Comparison of ENCODE assay signal across 9 mouse cellular contexts in genomic region chr2:168169800-168170113, GRCm38 (mm10). TPM values are rescaled to one million over a fixed set of nuclear protein-coding genes. Genes with fewer than 3 reads are reported as not detected.
DNase-seq lines count a peak whose midpoint lies in the region; ATAC-seq and TF ChIP-seq lines count a peak whose summit lies in the region.
"Had no signal": no experiment of that assay in that cellular context is flagged by ENCODE, and none has a peak within 500 bp of the region (broad histone marks: within the 10 kb centered on the region; RNA-seq: fewer than 3 reads in every experiment).

No protein-coding gene starts in this region.

- peaks cover 9% of the 10 kb centered on the region for H3K36me3 ChIP-seq in heart, embryonic 14.5 days (ENCODE audit: control insufficient read depth, insufficient read depth, low read length)
- H3K36me3 ChIP-seq in ES-E14 (ENCODE audit: control insufficient read depth, insufficient read depth, low read length, poor library complexity, severe bottlenecking): no peaks in the 10 kb centered on the region
- peaks cover 5% of the 10 kb centered on the region for H3K36me3 ChIP-seq in hindbrain, embryonic 12.5 days
- H3K36me3 ChIP-seq in lung, postnatal 0 days (ENCODE audit: insufficient read depth, low read length): no peaks in the 10 kb centered on the region

- ATAC-seq in heart, embryonic 14.5 days (ENCODE audit: insufficient number of reproducible peaks, insufficient read depth, low FRiP score, low read depth): no peak
- ATAC-seq in hindbrain, embryonic 12.5 days (ENCODE audit: low FRiP score): no peak
- peak; percentile 11 for ATAC-seq in lung, postnatal 0 days

- H3K9ac ChIP-seq in heart, embryonic 14.5 days (ENCODE audit: low read length): peak overlapping the region; percentile 64
- peak overlapping the region; percentile 18; the same call in 1 of the 2 replicates for H3K9ac ChIP-seq in ES-E14 (ENCODE audit: insufficient read depth, low read depth, low read length, poor library complexity, severe bottlenecking)
- no peak overlapping the region for H3K9ac ChIP-seq in hindbrain, embryonic 12.5 days
- H3K9ac ChIP-seq in lung, postnatal 0 days (replicated peaks; ENCODE audit: low read depth): no peak overlapping the region

- H3K4me2 ChIP-seq in heart, embryonic 14.5 days (ENCODE audit: low read length): peak overlapping the region; percentile 72
- H3K4me2 ChIP-seq in hindbrain, embryonic 12.5 days (replicated peaks): peak overlapping the region; percentile 24; the same call in 1 of the 2 replicates
- peak overlapping the region; percentile 47 for H3K4me2 ChIP-seq in lung, postnatal 0 days (replicated peaks; ENCODE audit: low read depth, low read length)

- no peak for DNase-seq in heart, adult 11 months
- DNase-seq in ES-E14 (ENCODE audit: low read depth, low spot score): no peak
- no peak for DNase-seq in lung, postnatal 0 days (ENCODE audit: low spot score)
- DNase-seq in ovary, postnatal 14 days (ENCODE audit: low spot score): no peak
- no peak for DNase-seq in urinary bladder, postnatal 25 days (ENCODE audit: low spot score)
- no peak for DNase-seq in thymus, postnatal 36 days

- no peak for TF ChIP-seq CTCF in lung, postnatal 0 days (IDR thresholded peaks at IDR 0.05)

- TF ChIP-seq EP300 in lung, postnatal 0 days (IDR thresholded peaks at IDR 0.05): no peak

- peak overlapping the region; percentile 30 to 35 for H3K4me3 ChIP-seq in heart, embryonic 14.5 days (ENCODE audit: control insufficient read depth in 1 of 2, insufficient read depth in 1 of 2, low read depth in 1 of 2, low read length in 2 of 2)
- H3K4me3 ChIP-seq in ES-E14 (ENCODE audit: insufficient read depth in 1 of 2, low read depth in 1 of 2, low read length in 2 of 2, poor library complexity in 1 of 2, severe bottlenecking in 1 of 2): peak overlapping the region; percentile 43
- no peak overlapping the region for H3K4me3 ChIP-seq in hindbrain, embryonic 12.5 days
- peak overlapping the region; percentile 18; the same call in 1 of the 2 replicates for H3K4me3 ChIP-seq in lung, postnatal 0 days (ENCODE audit: low read depth, low read length)

- 5% methylated on average over 9 of the region's 9 CpGs for WGBS in heart, embryonic 14.5 days
- WGBS in hindbrain, embryonic 12.5 days: 3% methylated on average over 9 of the region's 9 CpGs
- WGBS in lung, postnatal 0 days: 9% methylated on average over 9 of the region's 9 CpGs

- peaks cover 28 to 32% of the 10 kb centered on the region in 2 experiments for H3K4me1 ChIP-seq in heart, embryonic 14.5 days (ENCODE audit: control insufficient read depth in 2 of 2, insufficient read depth in 2 of 2, low read length in 2 of 2)
- peaks cover 8 to 31% of the 10 kb centered on the region in 2 experiments for H3K4me1 ChIP-seq in ES-E14 (ENCODE audit: control insufficient read depth in 2 of 2, insufficient read depth in 2 of 2, low read length in 2 of 2, poor library complexity in 1 of 2)
- peaks cover 30% of the 10 kb centered on the region for H3K4me1 ChIP-seq in hindbrain, embryonic 12.5 days
- peaks cover 9% of the 10 kb centered on the region; the same call in 1 of the 2 replicates for H3K4me1 ChIP-seq in lung, postnatal 0 days (ENCODE audit: insufficient read depth, low read depth, low read length)

- no peaks in the 10 kb centered on the region for H3K27me3 ChIP-seq in heart, embryonic 14.5 days (ENCODE audit: control insufficient read depth, insufficient read depth, low read length)
- H3K27me3 ChIP-seq in hindbrain, embryonic 12.5 days: no peaks in the 10 kb centered on the region
- H3K27me3 ChIP-seq in lung, postnatal 0 days (replicated peaks; ENCODE audit: insufficient read depth, low read length): no peaks in the 10 kb centered on the region

- in situ Hi-C loops in ES-E14 (cut with MboI; ENCODE audit: low sequenced_read_pairs in 2 of 2, unreplicated experiment in 2 of 2): no loop called here

- no peaks in the 10 kb centered on the region for H3K9me3 ChIP-seq in heart, embryonic 14.5 days (ENCODE audit: control insufficient read depth, low read length)
- no peaks in the 10 kb centered on the region for H3K9me3 ChIP-seq in ES-E14 (ENCODE audit: control insufficient read depth, insufficient read depth, low read depth, low read length)
- H3K9me3 ChIP-seq in hindbrain, embryonic 12.5 days (replicated peaks): no peaks in the 10 kb centered on the region
- H3K9me3 ChIP-seq in lung, postnatal 0 days (ENCODE audit: low read length): no peaks in the 10 kb centered on the region
- H3K9me3 ChIP-seq: G1E had no signal

- peak overlapping the region; percentile 79 to 82 for H3K27ac ChIP-seq in heart, embryonic 14.5 days (replicated peaks in 1 of 2; ENCODE audit: control insufficient read depth in 1 of 2, insufficient read depth in 1 of 2, low read depth in 2 of 2, low read length in 2 of 2)
- peak overlapping the region; percentile 38 for H3K27ac ChIP-seq in ES-E14 (ENCODE audit: insufficient read depth, low read depth, low read length, poor library complexity, severe bottlenecking)
- H3K27ac ChIP-seq in hindbrain, embryonic 12.5 days: peak overlapping the region; percentile 70
- peak overlapping the region; percentile 73 for H3K27ac ChIP-seq in lung, postnatal 0 days (ENCODE audit: low read length)

TF ChIP-seq in ES-E14, 5 proteins besides CTCF, POLR2A, EP300 and RAD21:
- TF ChIP-seq ZC3H11A (IDR thresholded peaks at IDR 0.05; ENCODE audit: borderline replicate concordance, low read depth, low read length) (no peak), MAFK (IDR thresholded peaks at IDR 0.05; ENCODE audit: insufficient read depth, low read depth, low read length) (no peak), CHD2 (IDR thresholded peaks at IDR 0.05; ENCODE audit: low read depth, low read length) (no peak), ZNF384 (IDR thresholded peaks at IDR 0.05; ENCODE audit: low read depth, low read length) (no peak), HCFC1 (IDR thresholded peaks at IDR 0.05; ENCODE audit: borderline replicate concordance, insufficient read depth, low read length) (no peak)
TF ChIP-seq in ES-E14: peak in this region for 0.

RNA-seq across cellular contexts. Expression of gene Adnp, which starts 37.2 kb away (rescaled TPM):
- polyA plus RNA-seq in heart, embryonic 14.5 days (2014; fragmentation: Nextera tagmentation; extraction: Ambion mirVana): 8.7 and 11.0 TPM in 2 replicates
- total RNA-seq in ES-E14 (2012; rRNA removed): 13.2 and 15.9 TPM in 2 replicates
- polyA plus RNA-seq in hindbrain, embryonic 12.5 days (2016; fragmentation: Nextera tagmentation; extraction: Ambion mirVana): 19.1 and 20.6 TPM in 2 replicates
- 3.4 and 4.9 TPM in 2 replicates for polyA plus RNA-seq in lung, postnatal 0 days (2015; fragmentation: Nextera tagmentation; extraction: Ambion mirVana)

Comparison
In these comparisons a context has a peak if more than half of its experiments do, and no peak if none do; other contexts are left out.
1. H3K9ac ChIP-seq: peak in heart, embryonic 14.5 days (single experiment) and ES-E14 (single experiment); none in hindbrain, embryonic 12.5 days (single experiment) and lung, postnatal 0 days (single experiment).
2. Peak in every context shown above with its lines, with median percentiles within 50 percentile points of each other: H3K27ac ChIP-seq and H3K4me2 ChIP-seq.